Mouse (Mus musculus): ENCODE results near the gene Lzic. TPM values are rescaled to one million over a fixed set of nuclear protein-coding genes. Genes with fewer than 3 reads are reported as not detected.
A peak's percentile ranks its signal among the peaks of the same experiment; 100 is the strongest.

Gene Lzic
- polyA plus RNA-seq, 1 experiment = 7.7 TPM

DNA sequence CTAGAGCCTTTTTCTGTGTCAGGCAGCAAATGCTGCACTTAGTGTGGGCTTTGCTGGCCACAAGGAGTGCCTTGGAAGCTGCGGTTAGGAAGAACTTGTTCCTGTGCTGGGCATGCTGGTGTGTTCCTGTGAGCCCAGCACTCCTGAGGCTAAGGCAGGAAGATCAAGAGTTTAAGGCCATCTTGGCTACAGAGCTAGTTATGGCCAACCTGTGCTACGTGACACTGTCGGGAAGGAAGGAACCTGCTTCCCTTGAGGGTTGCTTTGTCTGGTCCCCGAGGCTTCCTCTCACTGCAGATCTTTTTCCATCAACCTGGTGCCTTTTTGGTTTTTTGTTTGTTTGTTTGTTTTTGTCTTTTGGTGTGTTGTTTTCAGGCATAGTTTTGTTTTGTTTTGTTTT, 40.1 kb downstream of the Lzic start:
- TF ChIP-seq CTCF (conservative IDR thresholded peaks at IDR 0.05; ENCODE audit: insufficient read depth, insufficient read length, low read depth, low read length) (no peak), POLR2A (IDR thresholded peaks at IDR 0.05; ENCODE audit: low read depth, low read length) (no peak)
- no peak for DNase-seq
- H3K36me3 ChIP-seq (ENCODE audit: control insufficient read depth, insufficient read depth, low read length) = no peaks in the 10 kb centered on the region
- H3K4me1 ChIP-seq (ENCODE audit: control insufficient read depth, insufficient read depth, low read length) = peaks cover 21% of the 10 kb centered on the region
- WGBS = 81% methylated on average over 4 of the region's 4 CpGs
- no peak overlapping the region for H3K4me3 ChIP-seq (ENCODE audit: insufficient read depth, low read depth, low read length)
- H3K27ac ChIP-seq (ENCODE audit: insufficient read depth, low read depth, low read length) = no peak overlapping the region
- no peaks in the 10 kb centered on the region for H3K27me3 ChIP-seq (replicated peaks; ENCODE audit: control insufficient read depth, insufficient read depth, low read length)

DNA sequence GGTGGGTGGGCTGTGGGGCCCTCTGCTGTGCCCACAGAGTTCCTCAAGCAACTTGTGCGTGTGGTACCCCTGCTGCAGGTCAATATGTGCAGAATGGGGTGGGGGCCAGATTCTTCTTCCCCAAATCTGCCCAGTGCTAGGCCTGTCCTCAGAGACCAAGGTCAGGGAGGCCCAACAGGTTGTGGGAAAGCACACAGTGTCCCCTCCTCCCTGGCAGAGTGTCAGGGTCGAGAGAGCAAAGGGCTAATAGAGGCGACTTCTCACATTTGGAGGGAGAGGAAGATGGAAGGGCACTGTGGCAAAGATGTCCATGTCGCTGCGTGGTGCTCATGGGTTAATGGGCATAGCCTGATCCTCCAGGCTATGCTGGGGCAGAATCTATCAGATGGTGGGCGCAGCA, 40.8 kb downstream of the Lzic start:
- TF ChIP-seq POLR2A (IDR thresholded peaks at IDR 0.05; ENCODE audit: low read depth, low read length) = no peak
- no peak for TF ChIP-seq CTCF (conservative IDR thresholded peaks at IDR 0.05; ENCODE audit: insufficient read depth, insufficient read length, low read depth, low read length)
- Histone ChIP-seq H3K36me3 (ENCODE audit: control insufficient read depth, insufficient read depth, low read length) (no peaks in the 10 kb centered on the region), H3K4me1 (ENCODE audit: control insufficient read depth, insufficient read depth, low read length) (peaks cover 21% of the 10 kb centered on the region), H3K27me3 (replicated peaks; ENCODE audit: control insufficient read depth, insufficient read depth, low read length) (no peaks in the 10 kb centered on the region), H3K27ac (ENCODE audit: insufficient read depth, low read depth, low read length) (no peak overlapping the region), H3K4me3 (ENCODE audit: insufficient read depth, low read depth, low read length) (no peak overlapping the region)
- DNase-seq = peak; percentile 49
- 52% methylated on average over 6 of the region's 6 CpGs for WGBS

DNA sequence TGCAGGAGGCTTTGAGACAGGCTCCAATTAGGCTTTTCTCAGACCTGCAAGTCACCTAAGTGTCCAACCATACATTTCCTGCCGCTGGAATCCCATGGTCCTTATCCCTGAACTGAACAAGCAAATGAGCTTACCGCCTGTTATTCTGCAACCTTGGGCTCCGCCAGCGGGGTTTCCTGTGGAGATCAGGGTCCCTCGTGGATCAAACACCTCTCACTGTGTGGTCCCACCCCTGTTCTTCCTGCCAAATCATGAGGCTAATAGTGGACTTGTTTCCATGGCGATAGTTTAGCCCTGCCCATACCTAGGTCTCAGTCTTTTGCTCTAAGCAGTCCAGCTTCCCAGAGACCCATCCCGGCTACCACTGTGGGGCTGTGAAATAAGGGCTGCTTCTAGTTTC, 41.3 kb downstream of the Lzic start:
- 46% methylated on average over 7 of the region's 7 CpGs for WGBS
- TF ChIP-seq CTCF (conservative IDR thresholded peaks at IDR 0.05; ENCODE audit: insufficient read depth, insufficient read length, low read depth, low read length) = no peak
- no peak for TF ChIP-seq POLR2A (IDR thresholded peaks at IDR 0.05; ENCODE audit: low read depth, low read length)

DNA sequence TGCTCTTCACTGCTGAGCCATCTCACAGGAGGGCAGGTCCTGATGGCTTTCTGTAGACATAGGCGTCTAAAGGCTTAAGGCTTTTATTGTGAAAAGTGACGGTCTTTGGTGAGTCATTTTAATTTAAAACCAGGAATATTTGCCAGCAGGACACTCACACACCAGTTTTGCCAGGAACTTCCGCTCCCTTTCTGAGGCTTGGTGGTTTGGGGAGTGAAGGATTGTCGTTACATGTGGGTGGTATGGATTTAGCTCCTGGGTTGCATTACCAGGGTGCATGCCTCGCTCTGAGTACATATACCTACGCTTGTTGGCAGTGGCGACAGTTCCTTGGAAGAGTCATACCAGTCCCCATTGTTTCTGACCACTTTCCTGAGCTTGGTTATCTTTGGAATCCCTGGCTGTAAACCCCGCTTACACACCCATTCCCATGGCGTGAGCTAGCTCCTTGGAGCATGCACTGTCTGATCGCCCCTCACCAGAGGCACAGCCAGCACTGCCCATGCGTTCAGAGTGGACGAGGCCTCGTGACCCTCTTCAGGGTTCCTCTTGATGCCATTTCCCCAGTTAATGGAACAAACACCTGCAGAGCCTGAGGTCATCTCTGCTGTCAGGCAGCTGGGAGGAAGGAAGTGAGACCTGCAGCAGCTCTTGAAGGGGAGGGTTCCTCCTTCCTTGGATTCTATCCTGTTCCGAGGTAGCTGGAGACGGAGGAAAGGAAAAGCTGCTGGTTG, 42.8 kb downstream of the Lzic start:
- Histone ChIP-seq H3K36me3 (ENCODE audit: control insufficient read depth, insufficient read depth, low read length) (no peaks in the 10 kb centered on the region), H3K4me1 (ENCODE audit: control insufficient read depth, insufficient read depth, low read length) (peaks cover 12% of the 10 kb centered on the region), H3K27me3 (replicated peaks; ENCODE audit: control insufficient read depth, insufficient read depth, low read length) (no peaks in the 10 kb centered on the region), H3K4me3 (ENCODE audit: insufficient read depth, low read depth, low read length) (no peak overlapping the region), H3K27ac (ENCODE audit: insufficient read depth, low read depth, low read length) (no peak overlapping the region)
- DNase-seq = peak; percentile 31
- TF ChIP-seq CTCF (conservative IDR thresholded peaks at IDR 0.05; ENCODE audit: insufficient read depth, insufficient read length, low read depth, low read length) (no peak), POLR2A (IDR thresholded peaks at IDR 0.05; ENCODE audit: low read depth, low read length) (no peak)
- WGBS = 75% methylated on average over 15 of the region's 15 CpGs

More for the DNA sequence above, 41.3 kb downstream of the Lzic start:
- Histone ChIP-seq H3K36me3 (ENCODE audit: control insufficient read depth, insufficient read depth, low read length) (no peaks in the 10 kb centered on the region), H3K4me1 (ENCODE audit: control insufficient read depth, insufficient read depth, low read length) (peaks cover 21% of the 10 kb centered on the region), H3K27me3 (replicated peaks; ENCODE audit: control insufficient read depth, insufficient read depth, low read length) (no peaks in the 10 kb centered on the region), H3K4me3 (ENCODE audit: insufficient read depth, low read depth, low read length) (no peak overlapping the region), H3K27ac (ENCODE audit: insufficient read depth, low read depth, low read length) (no peak overlapping the region)
- DNase-seq = peak; percentile 29

DNA sequence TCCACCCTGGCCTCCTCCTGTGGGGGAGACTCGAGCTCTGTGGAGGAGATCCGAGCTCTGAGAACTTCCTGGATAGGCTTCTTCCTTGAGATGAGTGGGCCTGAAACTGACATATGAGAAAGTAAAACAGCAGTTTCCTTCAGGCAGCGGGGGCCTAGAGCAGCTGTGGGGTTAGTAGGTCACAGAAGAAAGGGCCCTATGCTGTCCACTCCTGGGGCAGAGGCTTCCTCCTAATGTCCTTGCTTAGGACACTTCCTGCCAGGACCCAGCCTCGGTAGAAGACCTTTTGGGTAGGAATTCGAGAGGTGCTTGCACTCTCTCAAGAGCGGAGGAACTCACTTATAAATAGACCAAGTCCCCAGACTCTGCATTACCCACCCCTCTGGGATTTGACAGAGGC, 44.7 kb downstream of the Lzic start:
- H3K27ac ChIP-seq (ENCODE audit: insufficient read depth, low read depth, low read length) = no peak overlapping the region
- no peak for TF ChIP-seq POLR2A (IDR thresholded peaks at IDR 0.05; ENCODE audit: low read depth, low read length)
- no peak for TF ChIP-seq CTCF (conservative IDR thresholded peaks at IDR 0.05; ENCODE audit: insufficient read depth, insufficient read length, low read depth, low read length)
- 57% methylated on average over 6 of the region's 6 CpGs for WGBS
- H3K27me3 ChIP-seq (replicated peaks; ENCODE audit: control insufficient read depth, insufficient read depth, low read length) = no peaks in the 10 kb centered on the region
- DNase-seq = no peak
- no peaks in the 10 kb centered on the region for H3K36me3 ChIP-seq (ENCODE audit: control insufficient read depth, insufficient read depth, low read length)
- no peak overlapping the region for H3K4me3 ChIP-seq (ENCODE audit: insufficient read depth, low read depth, low read length)
- H3K4me1 ChIP-seq (ENCODE audit: control insufficient read depth, insufficient read depth, low read length) = peaks cover 10% of the 10 kb centered on the region; the same call in 1 of the 2 replicates

DNA sequence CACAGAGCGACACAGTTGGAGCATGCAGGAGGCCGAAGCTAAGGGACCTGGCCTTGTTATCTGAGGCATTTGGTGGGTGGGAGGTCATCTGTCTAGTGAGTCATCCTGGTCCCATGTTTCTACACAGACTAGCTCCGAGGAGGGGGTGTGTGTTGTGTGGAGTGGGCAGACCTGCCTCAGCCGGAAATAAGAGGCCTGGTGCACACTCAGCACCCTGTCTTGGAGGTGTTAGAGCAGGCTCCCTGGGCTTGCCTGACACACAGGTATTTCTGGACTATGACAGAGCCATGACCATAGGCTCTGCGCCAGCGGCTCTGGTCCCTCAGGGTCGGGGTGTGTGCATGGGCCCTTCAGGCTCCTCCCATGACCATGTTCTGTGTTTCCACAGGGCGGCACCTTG, 54.4 kb downstream of the Lzic start:
- 71% methylated on average over 8 of the region's 8 CpGs for WGBS
- Histone ChIP-seq H3K27ac (ENCODE audit: insufficient read depth, low read depth, low read length) (no peak overlapping the region), H3K4me1 (ENCODE audit: control insufficient read depth, insufficient read depth, low read length) (no peaks in the 10 kb centered on the region), H3K36me3 (ENCODE audit: control insufficient read depth, insufficient read depth, low read length) (no peaks in the 10 kb centered on the region), H3K4me3 (ENCODE audit: insufficient read depth, low read depth, low read length) (no peak overlapping the region), H3K27me3 (replicated peaks; ENCODE audit: control insufficient read depth, insufficient read depth, low read length) (no peaks in the 10 kb centered on the region)
- no peak for DNase-seq
- TF ChIP-seq POLR2A (IDR thresholded peaks at IDR 0.05; ENCODE audit: low read depth, low read length) (no peak), CTCF (conservative IDR thresholded peaks at IDR 0.05; ENCODE audit: insufficient read depth, insufficient read length, low read depth, low read length) (no peak)

DNA sequence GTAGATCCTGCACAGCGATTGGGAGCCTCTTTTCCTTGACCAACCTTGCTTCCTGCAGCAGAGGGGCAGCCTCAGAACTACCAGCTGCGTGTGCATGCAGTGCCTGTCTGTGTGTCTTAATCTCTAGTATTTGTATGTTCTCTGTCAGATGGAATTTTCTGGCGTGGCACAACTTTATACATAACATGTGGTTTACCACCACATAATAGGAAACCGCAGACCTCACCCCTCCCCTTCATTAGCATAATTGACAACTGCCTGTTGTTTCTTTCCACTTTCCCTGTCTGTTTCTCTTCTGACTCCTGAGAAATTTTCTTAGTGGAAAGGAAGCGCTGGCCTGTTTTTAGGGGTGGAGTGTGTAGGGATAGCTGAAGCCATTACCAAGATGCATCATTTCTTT, 56.9 kb downstream of the Lzic start:
- Histone ChIP-seq H3K36me3 (ENCODE audit: control insufficient read depth, insufficient read depth, low read length) (no peaks in the 10 kb centered on the region), H3K27ac (ENCODE audit: insufficient read depth, low read depth, low read length) (no peak overlapping the region), H3K27me3 (replicated peaks; ENCODE audit: control insufficient read depth, insufficient read depth, low read length) (no peaks in the 10 kb centered on the region), H3K4me3 (ENCODE audit: insufficient read depth, low read depth, low read length) (no peak overlapping the region), H3K4me1 (ENCODE audit: control insufficient read depth, insufficient read depth, low read length) (no peaks in the 10 kb centered on the region)
- 68% methylated on average over 5 of the region's 5 CpGs for WGBS
- TF ChIP-seq POLR2A (IDR thresholded peaks at IDR 0.05; ENCODE audit: low read depth, low read length) (no peak), CTCF (conservative IDR thresholded peaks at IDR 0.05; ENCODE audit: insufficient read depth, insufficient read length, low read depth, low read length) (no peak)
- DNase-seq = no peak
